Mouse (Mus musculus) embryonic fibroblast, embryonic 13.5 days (primary cell): Measurements from ENCODE around the gene Grcc10.

Source experiments
- CTCF ChIP-seq: IDR thresholded peaks from 2 replicates; pipeline ENCODE4 v1.5.1; 2011; ENCODE audit warnings: mild to moderate bottlenecking, control low read depth, low read length, moderate library complexity, borderline replicate concordance; ENCODE audit not compliant: insufficient read depth
- POLR2A ChIP-seq: IDR thresholded peaks from 2 replicates; pipeline ENCODE4 v1.6.1; 2011; ENCODE audit warnings: low read depth, mild to moderate bottlenecking, control low read depth, low read length, moderate library complexity

DNA sequence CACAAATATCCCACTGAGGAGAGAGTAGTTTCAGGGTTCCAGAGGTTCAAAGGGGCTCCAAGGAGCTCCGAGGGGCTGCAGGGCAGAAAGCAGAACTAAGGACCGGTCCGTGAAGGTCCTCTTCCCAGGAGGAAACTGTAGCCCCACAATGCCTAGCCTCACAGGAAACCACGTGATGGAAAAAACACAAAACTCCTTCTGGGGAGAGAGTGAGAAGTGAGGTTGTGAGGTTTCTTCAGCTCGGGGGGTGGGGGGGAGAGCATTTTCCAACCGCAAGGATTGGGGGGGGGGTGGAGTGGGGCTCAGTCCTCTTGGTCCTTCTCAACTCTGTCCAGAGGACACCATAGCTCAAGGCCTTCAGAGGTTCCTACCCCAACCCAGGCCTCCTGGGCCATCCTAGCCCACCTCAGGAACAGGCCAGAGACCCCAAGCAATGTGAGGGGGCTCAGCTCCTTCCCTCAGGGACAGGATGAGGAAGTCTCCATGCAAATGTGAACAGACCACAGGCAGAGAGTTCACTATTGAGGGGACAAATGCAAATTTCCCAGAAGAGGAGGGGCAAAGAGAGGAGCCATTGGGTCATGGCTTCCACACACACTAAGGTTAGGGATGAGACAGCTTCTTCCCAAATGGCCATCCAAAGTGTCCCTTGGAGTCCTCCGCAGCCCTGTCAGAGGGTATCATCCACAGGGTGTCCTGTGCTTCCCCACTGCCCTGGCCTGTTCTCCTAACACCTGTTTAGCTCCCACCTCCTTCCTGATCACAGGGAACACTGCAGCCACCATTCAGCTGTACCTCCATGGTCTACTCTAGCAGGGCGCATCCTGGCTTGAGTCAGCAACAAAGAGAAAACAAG, 11.1 kb downstream of the Grcc10 start:
- no peak for TF ChIP-seq POLR2A
- no peak for TF ChIP-seq CTCF
